11 mouse cellular contexts compared by ENCODE assay signal in the genomic region with DNA sequence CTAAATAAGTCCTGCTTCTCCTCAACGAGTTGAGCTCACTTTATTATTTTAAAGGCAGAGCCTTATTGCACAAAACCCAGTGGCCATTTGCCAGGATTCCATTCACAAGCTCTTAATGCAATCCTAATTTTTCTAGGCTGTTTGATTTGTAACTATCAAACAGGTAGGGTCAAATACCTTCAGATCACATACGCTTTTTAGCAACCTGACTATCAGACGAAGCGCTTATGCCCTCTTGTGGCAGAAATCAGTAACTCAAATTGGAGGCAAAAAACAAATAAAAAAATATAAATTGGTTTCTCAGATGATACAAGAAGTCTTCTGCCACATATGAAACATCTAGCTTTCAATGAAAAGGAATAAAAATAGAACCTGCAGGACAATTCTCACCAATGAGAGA. TPM values are rescaled to one million over a fixed set of nuclear protein-coding genes. Genes with fewer than 3 reads are reported as not detected.
DNase-seq lines count a peak whose midpoint lies in the region; ATAC-seq and TF ChIP-seq lines count a peak whose summit lies in the region.
"Had no signal": no experiment of that assay in that cellular context is flagged by ENCODE, and none has a peak within 500 bp of the region (broad histone marks: within the 10 kb centered on the region; RNA-seq: fewer than 3 reads in every experiment).

No protein-coding gene starts in this region.

- peak; percentile 61 for DNase-seq in hindbrain, embryonic 14.5 days (ENCODE audit: low spot score)
- DNase-seq in A20 (ENCODE audit: low read depth, low spot score) = peak; percentile 62
- peak; percentile 53 for DNase-seq in c-Kit-positive CD71-positive TER-119-positive erythroid progenitor cells, embryonic 14.5 days (ENCODE audit: low spot score)
- peak; percentile 20 for DNase-seq in lung, adult 2 months
- DNase-seq in yolk sac, embryonic 10.5 days (ENCODE audit: low spot score) = no peak
- DNase-seq in left cerebral cortex, adult 18-20 months (ENCODE audit: low spot score in 2 of 2) = no peak

- H3K27ac ChIP-seq in hindbrain, embryonic 14.5 days = no peak overlapping the region
- H3K27ac ChIP-seq in hindbrain, embryonic 12.5 days = no peak overlapping the region
- H3K27ac ChIP-seq in kidney, embryonic 16.5 days (ENCODE audit: low read length) = no peak overlapping the region
- H3K27ac ChIP-seq: forebrain, embryonic 13.5 days; neural tube, embryonic 13.5 days had no signal

- no peak overlapping the region for H3K9ac ChIP-seq in hindbrain, embryonic 14.5 days
- H3K9ac ChIP-seq in hindbrain, embryonic 12.5 days = no peak overlapping the region
- H3K9ac ChIP-seq in kidney, embryonic 16.5 days (replicated peaks; ENCODE audit: low read length) = no peak overlapping the region
- H3K9ac ChIP-seq: forebrain, embryonic 13.5 days; neural tube, embryonic 13.5 days had no signal

- no peak for TF ChIP-seq POLR2A in lung, adult 2 months (IDR thresholded peaks at IDR 0.05; ENCODE audit: borderline replicate concordance, extremely low read depth, low read depth, low read length)

- no peak for ATAC-seq in hindbrain, embryonic 14.5 days (ENCODE audit: low FRiP score)
- no peak for ATAC-seq in hindbrain, embryonic 12.5 days (ENCODE audit: low FRiP score)
- ATAC-seq in kidney, embryonic 16.5 days (ENCODE audit: low FRiP score, low TSS enrichment) = no peak
- ATAC-seq: forebrain, embryonic 13.5 days had no signal

- 28% methylated on average over 4 of the region's 4 CpGs for WGBS in hindbrain, embryonic 14.5 days
- WGBS in hindbrain, embryonic 12.5 days = 33% methylated on average over 4 of the region's 4 CpGs
- 12% methylated on average over 4 of the region's 4 CpGs for WGBS in lung, adult 2 months
- 23% methylated on average over 4 of the region's 4 CpGs for whole genome bisulfite sequencing in kidney, embryonic 16.5 days

- no peaks in the 10 kb centered on the region for H3K9me3 ChIP-seq in hindbrain, embryonic 14.5 days (ENCODE audit: control insufficient read depth, low read length)
- no peaks in the 10 kb centered on the region for H3K9me3 ChIP-seq in hindbrain, embryonic 12.5 days (replicated peaks)
- H3K9me3 ChIP-seq in kidney, embryonic 16.5 days (ENCODE audit: low read length) = no peaks in the 10 kb centered on the region
- H3K9me3 ChIP-seq: forebrain, embryonic 13.5 days; neural tube, embryonic 13.5 days had no signal

- H3K4me3 ChIP-seq in hindbrain, embryonic 14.5 days (replicated peaks; ENCODE audit: low read length) = no peak overlapping the region
- no peak overlapping the region for H3K4me3 ChIP-seq in hindbrain, embryonic 12.5 days
- no peak overlapping the region for H3K4me3 ChIP-seq in lung, adult 2 months (replicated peaks; ENCODE audit: extremely low read depth, low read depth, low read length)
- no peak overlapping the region for H3K4me3 ChIP-seq in kidney, embryonic 16.5 days (ENCODE audit: low read length)
- H3K4me3 ChIP-seq: forebrain, embryonic 13.5 days; neural tube, embryonic 13.5 days had no signal

- H3K27me3 ChIP-seq in hindbrain, embryonic 14.5 days (ENCODE audit: control insufficient read depth, insufficient read depth, low read length) = no peaks in the 10 kb centered on the region
- no peaks in the 10 kb centered on the region for H3K27me3 ChIP-seq in hindbrain, embryonic 12.5 days
- H3K27me3 ChIP-seq in kidney, embryonic 16.5 days (ENCODE audit: insufficient read depth, low read length) = no peaks in the 10 kb centered on the region
- H3K27me3 ChIP-seq: forebrain, embryonic 13.5 days; neural tube, embryonic 13.5 days had no signal

- no peaks in the 10 kb centered on the region for H3K36me3 ChIP-seq in hindbrain, embryonic 14.5 days (replicated peaks; ENCODE audit: control insufficient read depth, insufficient read depth)
- H3K36me3 ChIP-seq in hindbrain, embryonic 12.5 days = no peaks in the 10 kb centered on the region
- no peaks in the 10 kb centered on the region for H3K36me3 ChIP-seq in kidney, embryonic 16.5 days (ENCODE audit: insufficient read depth, low read length)
- H3K36me3 ChIP-seq: neural tube, embryonic 13.5 days had no signal

- no peak overlapping the region for H3K4me2 ChIP-seq in hindbrain, embryonic 14.5 days (replicated peaks)
- H3K4me2 ChIP-seq in hindbrain, embryonic 12.5 days (replicated peaks) = no peak overlapping the region
- H3K4me2 ChIP-seq in kidney, embryonic 16.5 days (replicated peaks; ENCODE audit: low read depth, low read length) = no peak overlapping the region
- H3K4me2 ChIP-seq: forebrain, embryonic 13.5 days; neural tube, embryonic 13.5 days had no signal

- no peaks in the 10 kb centered on the region for H3K4me1 ChIP-seq in hindbrain, embryonic 14.5 days (replicated peaks; ENCODE audit: control insufficient read depth, insufficient read depth, low read length)
- H3K4me1 ChIP-seq in hindbrain, embryonic 12.5 days = no peaks in the 10 kb centered on the region
- no peaks in the 10 kb centered on the region for H3K4me1 ChIP-seq in lung, adult 2 months (ENCODE audit: control insufficient read depth, insufficient read depth, low read length)
- no peaks in the 10 kb centered on the region for H3K4me1 ChIP-seq in kidney, embryonic 16.5 days (ENCODE audit: insufficient read depth, low read length)
- H3K4me1 ChIP-seq: forebrain, embryonic 13.5 days; neural tube, embryonic 13.5 days had no signal

- no peak for TF ChIP-seq CTCF in lung, adult 2 months (IDR thresholded peaks at IDR 0.05; ENCODE audit: insufficient read depth, low read length)

RNA-seq across cellular contexts. Expression of a gene that starts 12.9 kb away (rescaled TPM):
- 0.13 and 0.41 TPM in 2 replicates for polyA plus RNA-seq in hindbrain, embryonic 14.5 days (2014; fragmentation: Nextera tagmentation; extraction: Ambion mirVana)
- 3.3 and 3.7 TPM in 2 replicates for polyA plus RNA-seq in hindbrain, embryonic 12.5 days (2016; fragmentation: Nextera tagmentation; extraction: Ambion mirVana)
- polyA plus RNA-seq in lung, adult 2 months (2012; rRNA removed) = not detected in 2 replicates
- not detected for total RNA-seq in left cerebral cortex, adult 18-20 months (2021)
- 0.76 and 1.3 TPM in 2 replicates for polyA plus RNA-seq in kidney, embryonic 16.5 days (2015; fragmentation: Nextera tagmentation; extraction: Ambion mirVana)
- polyA plus RNA-seq: large intestine, adult 2 months had no signal

RNA-seq across cellular contexts. Expression of a gene that starts 17.0 kb away (rescaled TPM):
- not detected in 2 replicates for polyA plus RNA-seq in hindbrain, embryonic 14.5 days (2014; fragmentation: Nextera tagmentation; extraction: Ambion mirVana)
- not detected in 2 replicates for polyA plus RNA-seq in hindbrain, embryonic 12.5 days (2016; fragmentation: Nextera tagmentation; extraction: Ambion mirVana)
- polyA plus RNA-seq in lung, adult 2 months (2012; rRNA removed) = not detected in 2 replicates
- total RNA-seq in left cerebral cortex, adult 18-20 months (2021) = not detected
- not detected in 2 replicates for polyA plus RNA-seq in kidney, embryonic 16.5 days (2015; fragmentation: Nextera tagmentation; extraction: Ambion mirVana)
- polyA plus RNA-seq: forebrain, embryonic 13.5 days; large intestine, adult 2 months; neural tube, embryonic 13.5 days had no signal

RNA-seq across cellular contexts. Expression of a gene that starts 56.5 kb away (rescaled TPM):
- 0.33 and 0.74 TPM in 2 replicates for polyA plus RNA-seq in hindbrain, embryonic 14.5 days (2014; fragmentation: Nextera tagmentation; extraction: Ambion mirVana)
- polyA plus RNA-seq in hindbrain, embryonic 12.5 days (2016; fragmentation: Nextera tagmentation; extraction: Ambion mirVana) = 0.81 and 1.2 TPM in 2 replicates
- 3.0 and 4.4 TPM in 2 replicates for polyA plus RNA-seq in lung, adult 2 months (2012; rRNA removed)
- total RNA-seq in left cerebral cortex, adult 18-20 months (2021) = not detected
- 2.3 and 2.4 TPM in 2 replicates for polyA plus RNA-seq in kidney, embryonic 16.5 days (2015; fragmentation: Nextera tagmentation; extraction: Ambion mirVana)

Comparison
In these comparisons a context has a peak if more than half of its experiments do, and no peak if none do; other contexts are left out.
1. DNase-seq: peak in hindbrain, embryonic 14.5 days (single experiment), A20 (single experiment), c-Kit-positive CD71-positive TER-119-positive erythroid progenitor cells, embryonic 14.5 days (single experiment) and lung, adult 2 months (single experiment); none in yolk sac, embryonic 10.5 days (single experiment) and left cerebral cortex, adult 18-20 months (0 of 2).